Mouse (Mus musculus): ENCODE data around the gene Itk. TPM values are rescaled to one million over a fixed set of nuclear protein-coding genes. Genes with fewer than 3 reads are reported as not detected.

Itk gene
- polyA plus RNA-seq, 1 experiment from 2014 or later: 0.09 TPM

DNA sequence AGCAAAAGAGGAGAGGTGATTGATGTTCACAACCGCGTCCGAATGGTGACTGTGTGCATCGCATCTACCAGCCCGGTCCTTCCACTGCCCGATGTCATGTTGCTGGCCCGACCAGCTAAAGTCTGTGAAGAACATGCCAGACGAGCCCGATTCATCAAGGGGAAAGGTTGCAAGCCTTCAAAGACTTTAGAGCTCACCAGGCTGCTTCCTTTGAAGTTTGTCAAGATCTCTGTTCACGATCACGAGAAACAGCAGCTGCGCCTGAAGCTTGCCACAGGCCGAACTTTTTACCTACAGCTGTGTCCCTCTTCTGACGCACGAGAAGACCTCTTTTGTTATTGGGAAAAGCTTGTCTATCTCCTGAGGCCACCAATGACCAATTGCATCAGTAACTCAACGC lies 15.7 kb upstream of the Itk start:
- no peak overlapping the region for H3K4me3 ChIP-seq
- 81% methylated on average over 16 of the region's 16 CpGs for WGBS
- DNase-seq (ENCODE audit: low spot score): no peak

DNA sequence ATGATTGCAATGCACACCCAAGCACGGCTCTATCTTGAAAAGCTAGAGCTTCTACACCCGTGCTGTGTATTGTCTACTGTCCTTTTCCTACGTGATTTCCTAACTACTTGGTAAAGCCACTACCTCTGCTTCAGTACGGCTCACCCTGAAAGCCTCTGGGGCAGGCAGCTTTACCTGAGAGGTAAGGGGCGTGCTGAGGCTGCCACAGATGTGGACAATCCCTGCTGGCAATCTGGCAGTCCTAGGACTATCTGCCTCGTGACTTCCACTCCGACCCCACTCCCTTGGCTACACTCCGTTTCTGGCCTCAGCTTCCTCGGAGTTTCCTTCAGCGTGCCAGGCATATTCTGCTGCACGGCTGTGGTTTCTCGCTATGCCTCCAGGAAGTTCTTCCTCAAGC lies 12.2 kb upstream of the Itk start:
- H3K27ac ChIP-seq: no peak overlapping the region
- H3K9me3 ChIP-seq: no peaks in the 10 kb centered on the region
- no peaks in the 10 kb centered on the region for H3K36me3 ChIP-seq
- WGBS: 82% methylated on average over 12 of the region's 12 CpGs
- no peak overlapping the region for H3K4me3 ChIP-seq
- H3K4me1 ChIP-seq: peaks cover 6% of the 10 kb centered on the region
- no peak for DNase-seq (ENCODE audit: low spot score)
- no peaks in the 10 kb centered on the region for H3K27me3 ChIP-seq (ENCODE audit: insufficient read depth, poor library complexity, severe bottlenecking)

More for the DNA sequence above, 15.7 kb upstream of the Itk start:
- Histone ChIP-seq H3K27ac (no peak overlapping the region), H3K4me1 (peaks cover 8% of the 10 kb centered on the region), H3K9me3 (no peaks in the 10 kb centered on the region), H3K36me3 (no peaks in the 10 kb centered on the region), H3K27me3 (ENCODE audit: insufficient read depth, poor library complexity, severe bottlenecking) (0 out of 2 replicates have a peak, but pooled peaks cover 6% of the 10 kb centered on the region)

DNA sequence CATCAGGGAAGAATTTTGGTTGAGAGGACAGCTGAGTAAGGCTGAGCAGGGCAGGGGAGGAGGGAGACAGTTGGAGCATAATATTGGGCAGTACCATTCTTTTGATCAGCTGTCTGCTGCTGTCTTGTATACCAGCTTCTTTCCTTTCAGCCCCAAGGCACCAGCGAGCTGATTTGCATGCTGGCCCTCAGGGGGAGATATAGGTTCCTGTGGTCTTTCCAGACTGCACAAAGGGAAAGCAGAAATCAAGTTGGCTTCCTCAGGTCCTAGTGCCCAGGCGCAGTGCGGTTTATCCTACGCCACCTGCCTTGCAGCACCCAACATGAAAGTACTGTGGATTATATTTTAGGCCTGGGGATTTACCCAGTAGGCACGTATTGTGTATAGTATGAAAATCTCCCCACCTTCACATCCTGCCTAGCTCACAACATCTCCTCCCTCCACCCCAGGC lies 9.6 kb upstream of the Itk start:
- peaks cover 8% of the 10 kb centered on the region; the same call in 1 of the 2 replicates for H3K4me1 ChIP-seq
- H3K27me3 ChIP-seq (ENCODE audit: insufficient read depth, poor library complexity, severe bottlenecking): no peaks in the 10 kb centered on the region
- no peaks in the 10 kb centered on the region for H3K9me3 ChIP-seq
- no peak overlapping the region for H3K4me3 ChIP-seq
- H3K36me3 ChIP-seq: no peaks in the 10 kb centered on the region
- no peak overlapping the region for H3K27ac ChIP-seq
- no peak for DNase-seq (ENCODE audit: low spot score)
- WGBS: 66% methylated on average over 5 of the region's 5 CpGs

DNA sequence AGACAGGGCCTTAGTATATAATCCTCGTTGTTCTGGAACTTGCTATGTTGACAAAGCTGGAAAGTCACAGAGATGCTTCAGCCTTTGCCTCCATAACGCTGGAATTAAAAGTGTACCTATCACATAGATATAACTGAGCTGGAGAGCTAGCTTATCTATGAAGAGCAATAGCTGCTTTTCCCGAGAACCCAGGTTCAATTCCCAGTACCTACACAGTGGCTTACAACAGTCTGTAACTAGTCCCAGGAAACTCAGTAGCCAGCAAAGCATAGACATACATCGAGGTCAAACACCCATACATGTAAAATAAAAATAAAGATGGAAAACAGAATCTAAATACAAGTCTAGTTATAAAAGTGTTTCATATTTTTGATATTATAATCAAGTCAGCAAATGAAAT lies 9.2 kb upstream of the Itk start:
- DNase-seq (ENCODE audit: low spot score): no peak
- Histone ChIP-seq H3K27me3 (ENCODE audit: insufficient read depth, poor library complexity, severe bottlenecking) (no peaks in the 10 kb centered on the region), H3K9me3 (no peaks in the 10 kb centered on the region), H3K4me1 (peaks cover 8% of the 10 kb centered on the region; the same call in 1 of the 2 replicates), H3K4me3 (no peak overlapping the region), H3K27ac (no peak overlapping the region), H3K36me3 (no peaks in the 10 kb centered on the region)
- 79% methylated on average over 4 of the region's 4 CpGs for WGBS

DNA sequence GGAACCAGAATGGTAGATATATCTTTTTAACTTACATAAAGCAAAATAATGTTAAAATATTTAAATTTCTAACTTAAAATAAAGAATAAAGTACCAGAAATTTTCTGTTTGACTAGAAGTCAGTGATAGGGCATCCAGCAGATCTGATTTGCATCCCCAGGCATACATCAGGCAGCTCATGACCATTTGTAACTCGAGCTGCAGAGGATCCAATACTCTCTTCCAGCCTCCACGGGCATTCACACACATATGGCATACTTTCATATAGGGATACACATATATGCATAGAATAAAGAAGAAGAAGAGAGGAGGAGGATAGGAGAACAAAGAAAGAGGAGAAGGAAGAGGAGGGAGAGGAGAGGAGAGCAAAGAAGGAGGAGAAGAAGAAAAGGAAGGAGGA lies 8.6 kb upstream of the Itk start:
- Histone ChIP-seq H3K27ac (no peak overlapping the region), H3K4me1 (peaks cover 8% of the 10 kb centered on the region; the same call in 1 of the 2 replicates), H3K27me3 (ENCODE audit: insufficient read depth, poor library complexity, severe bottlenecking) (no peaks in the 10 kb centered on the region), H3K4me3 (no peak overlapping the region), H3K36me3 (no peaks in the 10 kb centered on the region), H3K9me3 (no peaks in the 10 kb centered on the region)
- 68% methylated on average over 2 of the region's 2 CpGs for WGBS
- DNase-seq (ENCODE audit: low spot score): no peak

DNA sequence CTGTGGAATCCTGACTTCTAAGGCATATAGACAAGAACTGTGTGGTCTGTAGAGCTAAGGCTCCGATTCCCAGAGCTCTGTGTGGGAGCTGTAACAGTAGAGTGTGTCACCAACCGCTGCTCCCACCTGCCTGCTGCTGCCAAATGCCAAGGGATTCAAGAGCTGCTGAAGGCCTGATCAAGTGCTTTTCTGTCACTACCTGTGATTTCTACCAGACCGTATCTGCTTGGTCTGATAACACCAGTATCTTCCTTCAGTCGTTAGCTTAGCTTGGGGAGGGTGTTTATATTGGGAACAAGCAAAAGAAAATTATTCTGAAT lies 7.5 kb upstream of the Itk start:
- Histone ChIP-seq H3K36me3 (no peaks in the 10 kb centered on the region), H3K4me1 (peaks cover 8% of the 10 kb centered on the region; the same call in 1 of the 2 replicates), H3K27ac (no peak overlapping the region), H3K4me3 (no peak overlapping the region), H3K27me3 (ENCODE audit: insufficient read depth, poor library complexity, severe bottlenecking) (no peaks in the 10 kb centered on the region), H3K9me3 (no peaks in the 10 kb centered on the region)
- 53% methylated on average over 4 of the region's 4 CpGs for WGBS
- DNase-seq (ENCODE audit: low spot score): no peak

DNA sequence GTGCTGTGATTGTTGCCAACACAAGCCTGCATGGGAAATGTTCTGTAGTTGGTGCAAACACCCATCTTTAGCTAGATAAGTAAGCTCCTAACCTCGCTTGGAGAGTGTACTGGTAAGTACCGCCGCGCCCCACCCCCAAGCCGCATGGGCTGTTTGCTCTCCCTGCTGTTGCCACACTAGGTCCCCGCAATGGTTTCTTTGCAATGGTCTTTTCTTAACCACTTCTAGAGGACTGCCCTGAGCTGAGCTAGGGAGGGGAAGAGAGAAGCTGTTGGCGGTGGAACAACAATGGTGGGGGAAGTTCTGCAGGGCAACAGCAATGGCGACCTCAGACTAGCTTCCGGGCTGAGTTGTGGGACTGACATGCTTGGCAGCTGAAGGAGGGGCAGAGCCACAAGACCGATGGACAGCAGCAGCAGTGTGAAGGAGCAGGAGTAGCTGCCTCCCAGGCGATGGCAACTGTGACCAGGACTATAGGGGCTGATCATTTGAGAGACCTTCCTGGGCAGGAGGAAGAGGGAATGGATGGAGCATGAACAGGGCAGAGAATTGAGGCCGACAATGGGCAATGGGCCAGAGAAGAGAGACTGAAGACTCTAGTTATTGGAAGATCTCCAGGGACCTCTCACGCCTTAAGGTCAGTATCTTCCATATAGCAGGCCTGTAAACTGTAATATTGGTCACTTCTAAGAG lies 7.0 kb upstream of the Itk start, which contains the start of gene Fam71b:
Fam71b (plus strand) TSS at position 393 of the 693 bp plus-strand sequence.
- no peak for DNase-seq (ENCODE audit: low spot score)
- H3K9me3 ChIP-seq: no peaks in the 10 kb centered on the region
- H3K27ac ChIP-seq: no peak within 1 kb of the TSS
- H3K36me3 ChIP-seq: no peaks in the 10 kb centered on the region
- no peak within 1 kb of the TSS for H3K4me3 ChIP-seq
- 72% methylated on average over 13 of the region's 13 CpGs for WGBS
- H3K4me1 ChIP-seq: peaks cover 8% of the 10 kb centered on the region; the same call in 1 of the 2 replicates
- no peaks in the 10 kb centered on the region for H3K27me3 ChIP-seq (ENCODE audit: insufficient read depth, poor library complexity, severe bottlenecking)

DNA sequence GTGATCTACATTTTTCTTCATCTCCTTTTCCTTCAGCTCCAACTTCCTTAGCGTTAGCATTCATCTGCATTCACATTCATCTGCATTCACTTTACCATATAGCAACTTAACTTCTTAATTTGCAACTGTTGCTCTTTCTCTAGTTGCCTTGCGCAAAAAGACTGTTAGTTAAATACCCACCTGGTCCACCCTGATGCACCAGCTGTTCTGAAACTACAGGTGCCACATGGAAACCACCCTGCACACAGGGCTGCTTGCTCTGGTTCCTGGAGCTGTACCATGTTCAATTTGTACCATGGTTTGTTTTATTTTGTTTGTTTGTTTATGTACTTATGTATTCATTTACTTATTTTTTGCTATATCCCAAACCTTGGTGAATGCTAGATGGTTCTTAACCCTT lies 6.4 kb upstream of the Itk start:
- H3K4me3 ChIP-seq: no peak overlapping the region
- peaks cover 8% of the 10 kb centered on the region; the same call in 1 of the 2 replicates for H3K4me1 ChIP-seq
- H3K27me3 ChIP-seq (ENCODE audit: insufficient read depth, poor library complexity, severe bottlenecking): no peaks in the 10 kb centered on the region
- no peaks in the 10 kb centered on the region for H3K36me3 ChIP-seq
- no peak overlapping the region for H3K27ac ChIP-seq
- no peak for DNase-seq (ENCODE audit: low spot score)
- 89% methylated on average over 2 of the region's 2 CpGs for WGBS
- no peaks in the 10 kb centered on the region for H3K9me3 ChIP-seq

DNA sequence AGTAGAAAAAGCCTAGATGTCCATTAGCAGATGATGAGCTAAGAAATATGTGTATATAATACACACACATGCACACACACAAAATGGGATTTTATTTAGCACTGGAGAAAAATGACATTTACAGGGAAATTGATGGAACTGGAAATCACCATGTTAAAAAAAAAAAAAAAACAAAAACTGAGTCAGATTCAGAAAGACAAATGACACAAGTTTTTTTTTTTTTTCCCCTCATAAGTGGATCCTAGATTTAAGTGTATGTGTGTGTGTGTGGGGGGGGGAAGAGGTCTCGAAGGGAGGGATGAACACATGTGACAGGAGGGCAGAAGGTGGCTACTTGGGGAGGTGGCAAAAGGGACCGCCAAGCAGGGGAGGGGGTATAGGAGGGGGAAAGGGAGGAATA lies 5.8 kb upstream of the Itk start:
- no peak overlapping the region for H3K4me3 ChIP-seq
- peaks cover 8% of the 10 kb centered on the region; the same call in 1 of the 2 replicates for H3K4me1 ChIP-seq
- no peak overlapping the region for H3K27ac ChIP-seq
- H3K27me3 ChIP-seq (ENCODE audit: insufficient read depth, poor library complexity, severe bottlenecking): no peaks in the 10 kb centered on the region
- H3K9me3 ChIP-seq: no peaks in the 10 kb centered on the region
- WGBS: 85% methylated on average over 2 of the region's 2 CpGs
- no peaks in the 10 kb centered on the region for H3K36me3 ChIP-seq
- no peak for DNase-seq (ENCODE audit: low spot score)

DNA sequence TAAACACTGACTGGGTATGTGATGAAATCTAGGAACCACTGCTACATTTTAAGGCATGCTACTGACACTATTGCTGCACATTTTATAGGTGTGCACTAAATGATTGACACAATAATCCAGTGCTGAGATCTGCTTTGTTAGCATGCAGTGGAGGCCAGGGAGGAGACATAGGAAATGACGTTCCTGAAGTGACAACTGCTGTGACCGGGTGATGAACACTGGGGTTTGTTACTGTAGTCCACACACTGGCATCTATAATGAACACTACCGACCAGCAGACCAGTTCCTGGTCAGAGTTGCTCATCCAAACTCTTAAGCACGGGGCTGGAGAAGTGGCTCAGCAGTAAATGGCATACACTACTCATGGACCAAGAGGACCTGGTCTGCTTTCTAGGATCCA lies 4.1 kb upstream of the Itk start:
- H3K4me3 ChIP-seq: no peak overlapping the region
- peak; percentile 38 for DNase-seq (ENCODE audit: low spot score)

DNA sequence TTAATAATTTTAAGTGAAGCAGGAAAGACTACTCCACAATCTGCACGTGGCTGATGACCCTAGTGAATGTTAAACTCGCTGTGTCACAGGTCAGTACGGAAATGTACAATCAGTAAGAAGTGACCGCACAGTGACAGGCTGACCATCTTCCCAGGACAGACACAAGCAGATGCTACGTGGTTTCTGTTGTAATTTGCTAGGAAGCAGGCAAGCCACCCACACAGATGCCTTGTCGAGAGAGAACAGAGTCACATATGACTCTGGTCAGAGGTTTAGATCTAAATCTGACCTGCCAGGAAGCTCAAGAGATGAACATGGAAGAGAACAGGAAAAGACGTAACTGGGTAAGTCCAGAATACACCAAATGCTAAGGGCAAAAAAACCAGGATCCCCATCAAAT lies 3.6 kb upstream of the Itk start:
- DNase-seq (ENCODE audit: low spot score): peak; percentile 25
- WGBS: 77% methylated on average over 7 of the region's 7 CpGs
- Histone ChIP-seq H3K9me3 (no peaks in the 10 kb centered on the region), H3K27ac (no peak overlapping the region), H3K36me3 (no peaks in the 10 kb centered on the region), H3K27me3 (ENCODE audit: insufficient read depth, poor library complexity, severe bottlenecking) (no peaks in the 10 kb centered on the region), H3K4me3 (no peak overlapping the region), H3K4me1 (0 out of 2 replicates have a peak, but pooled peaks cover 4% of the 10 kb centered on the region)

More for the DNA sequence above, 4.1 kb upstream of the Itk start:
- Histone ChIP-seq H3K27me3 (ENCODE audit: insufficient read depth, poor library complexity, severe bottlenecking) (no peaks in the 10 kb centered on the region), H3K36me3 (no peaks in the 10 kb centered on the region), H3K27ac (no peak overlapping the region), H3K4me1 (0 out of 2 replicates have a peak, but pooled peaks cover 4% of the 10 kb centered on the region), H3K9me3 (no peaks in the 10 kb centered on the region)
- 74% methylated on average over 4 of the region's 4 CpGs for WGBS

DNA sequence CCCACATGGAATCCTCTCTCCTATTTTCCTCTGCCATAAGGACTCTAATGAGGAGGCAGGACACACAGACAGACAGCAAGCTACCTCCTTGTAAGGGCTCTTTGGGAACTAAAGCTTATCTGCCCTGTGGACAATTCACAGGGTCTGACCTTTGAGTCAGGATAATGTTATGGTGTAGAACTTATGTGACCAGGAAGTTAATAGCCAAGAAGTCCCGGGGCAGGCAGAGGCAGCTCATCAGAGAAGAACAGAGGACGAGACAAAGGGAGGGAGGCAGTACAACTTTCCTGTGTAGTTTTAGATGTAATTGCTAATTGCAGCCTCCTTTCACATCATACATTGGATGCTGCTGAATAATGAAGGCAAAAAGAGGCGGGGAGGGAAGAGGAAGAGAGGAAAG lies 1.3 kb upstream of the Itk start:
- 63% methylated on average over 3 of the region's 3 CpGs for WGBS
- Histone ChIP-seq H3K27ac (no peak overlapping the region), H3K36me3 (no peaks in the 10 kb centered on the region), H3K27me3 (ENCODE audit: insufficient read depth, poor library complexity, severe bottlenecking) (no peaks in the 10 kb centered on the region), H3K4me3 (no peak overlapping the region), H3K4me1 (no peaks in the 10 kb centered on the region), H3K9me3 (no peaks in the 10 kb centered on the region)
- DNase-seq (ENCODE audit: low spot score): no peak

DNA sequence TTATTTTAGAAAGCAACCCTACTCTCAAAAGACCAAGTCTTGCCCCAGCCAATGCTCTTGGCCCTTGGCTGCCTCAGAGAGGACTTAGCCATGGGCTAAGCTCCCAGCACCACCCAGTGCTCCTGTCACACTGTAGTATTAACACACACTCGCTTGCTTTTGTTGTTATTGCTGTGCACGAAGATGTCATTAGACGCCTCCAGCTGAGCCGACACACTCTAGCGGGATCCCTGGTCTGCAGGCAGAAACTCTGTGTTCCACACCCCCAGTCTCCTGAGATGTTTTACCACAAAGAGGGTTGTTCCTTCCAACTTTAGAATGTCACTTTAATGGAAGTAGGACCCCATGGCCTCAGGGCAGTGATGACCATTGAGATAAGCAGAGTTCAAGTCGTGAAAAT lies 877 bp downstream of the Itk start:
- DNase-seq (ENCODE audit: low spot score): peak; percentile 51
- Histone ChIP-seq H3K4me1 (no peaks in the 10 kb centered on the region), H3K9me3 (no peaks in the 10 kb centered on the region), H3K27ac (no peak overlapping the region), H3K27me3 (ENCODE audit: insufficient read depth, poor library complexity, severe bottlenecking) (no peaks in the 10 kb centered on the region), H3K4me3 (no peak overlapping the region), H3K36me3 (no peaks in the 10 kb centered on the region)
- WGBS: 74% methylated on average over 6 of the region's 6 CpGs

DNA sequence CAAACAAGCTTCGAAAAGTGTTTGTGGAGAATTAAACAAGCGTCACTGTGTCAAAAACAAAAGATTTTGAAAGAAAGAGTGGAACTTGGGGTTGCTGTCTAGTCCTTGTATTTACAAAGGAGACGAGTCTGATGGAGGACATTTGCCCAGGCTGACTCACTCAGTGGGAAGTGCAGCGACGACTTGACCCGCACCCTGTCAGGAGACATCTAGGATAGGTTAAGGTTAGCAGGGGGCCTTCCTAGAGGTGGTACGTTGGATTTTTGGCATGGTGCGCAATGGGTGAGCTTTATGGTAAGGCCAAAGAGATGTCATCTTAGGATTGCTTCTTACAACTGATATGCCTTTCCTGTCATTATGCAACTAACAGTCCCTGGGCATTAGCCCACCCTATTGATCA lies 2.3 kb downstream of the Itk start:
- WGBS: 87% methylated on average over 8 of the region's 8 CpGs
- Histone ChIP-seq H3K27me3 (ENCODE audit: insufficient read depth, poor library complexity, severe bottlenecking) (no peaks in the 10 kb centered on the region), H3K27ac (no peak overlapping the region), H3K36me3 (no peaks in the 10 kb centered on the region), H3K4me3 (no peak overlapping the region), H3K4me1 (no peaks in the 10 kb centered on the region), H3K9me3 (no peaks in the 10 kb centered on the region)
- peak; percentile 52 for DNase-seq (ENCODE audit: low spot score)
